Mouse (Mus musculus) hindlimb bud, embryonic 11.5 days (tissue): ENCODE data around the gene Zdhhc25.

Experiments
- DNase-seq: peaks from one replicate; pipeline ENCODE4 v3.0.0-alpha.2; 2012; ENCODE audit warnings: low read depth, low spot score; ENCODE audit errors: extremely low spot score

The Zdhhc25 gene

GRCm38 (mm10) chr15:88626886-88627488, 26.9 kb downstream of the Zdhhc25 start:
- no peak for DNase-seq

- no peak for DNase-seq
These were observed 28.8 kb downstream of the Zdhhc25 start for GRCm38 (mm10) chr15:88628801-88629356.

GRCm38 (mm10) chr15:88635205-88635604, 35.1 kb downstream of the Zdhhc25 start:
- no peak for DNase-seq

- peak; percentile 37 for DNase-seq
These were observed 50.9 kb downstream of the Zdhhc25 start for GRCm38 (mm10) chr15:88651019-88651418.
